In genomic region chr4:102593631-102594030, GRCm38 (mm10) we compare ENCODE assay signal across 18 mouse cellular contexts.
DNase-seq lines count a peak whose midpoint lies in the region; ATAC-seq and TF ChIP-seq lines count a peak whose summit lies in the region.
"Had no signal": no experiment of that assay in that cellular context is flagged by ENCODE, and none has a peak within 500 bp of the region (broad histone marks: within the 10 kb centered on the region; RNA-seq: fewer than 3 reads in every experiment).

No protein-coding gene starts in this region.

- H3K4me1 ChIP-seq in kidney, postnatal 0 days (replicated peaks; ENCODE audit: insufficient read depth, low read length), result peaks cover 7% of the 10 kb centered on the region; the same call in 1 of the 2 replicates
- peaks cover 53% of the 10 kb centered on the region for H3K4me1 ChIP-seq in midbrain, embryonic 14.5 days (ENCODE audit: control insufficient read depth, insufficient read depth, low read length)
- peaks cover 33% of the 10 kb centered on the region for H3K4me1 ChIP-seq in midbrain, embryonic 11.5 days (ENCODE audit: control insufficient read depth, insufficient read depth, low read length)

- H3K27me3 ChIP-seq in kidney, postnatal 0 days (ENCODE audit: insufficient read depth, low read length), result no peaks in the 10 kb centered on the region
- H3K27me3 ChIP-seq in midbrain, embryonic 14.5 days (ENCODE audit: control insufficient read depth, insufficient read depth, low read length), result no peaks in the 10 kb centered on the region
- H3K27me3 ChIP-seq in midbrain, embryonic 11.5 days (ENCODE audit: control insufficient read depth, insufficient read depth, low read length), result no peaks in the 10 kb centered on the region
- H3K27me3 ChIP-seq: heart, embryonic 15.5 days; liver, embryonic 15.5 days had no signal

- ATAC-seq in kidney, postnatal 0 days (replicated peaks; ENCODE audit: low FRiP score, low read depth), result no peak
- ATAC-seq in midbrain, embryonic 14.5 days (ENCODE audit: low FRiP score, low TSS enrichment), result no peak
- ATAC-seq in midbrain, embryonic 11.5 days (ENCODE audit: low FRiP score), result no peak
- no peak for ATAC-seq in megakaryocyte progenitor cell, adult 5-6 weeks (replicated peaks; ENCODE audit: poor library complexity)
- ATAC-seq: lung, postnatal 0 days had no signal

- no peak overlapping the region for H3K9ac ChIP-seq in kidney, postnatal 0 days (ENCODE audit: low read depth, low read length)
- no peak overlapping the region for H3K9ac ChIP-seq in midbrain, embryonic 14.5 days (replicated peaks; ENCODE audit: low read length)
- no peak overlapping the region for H3K9ac ChIP-seq in midbrain, embryonic 11.5 days (ENCODE audit: low read length)
- H3K9ac ChIP-seq: heart, embryonic 15.5 days; liver, embryonic 15.5 days had no signal

- H3K4me2 ChIP-seq in kidney, postnatal 0 days (ENCODE audit: low read length), result no peak overlapping the region
- peak overlapping the region; percentile 54; the same call in 1 of the 2 replicates for H3K4me2 ChIP-seq in midbrain, embryonic 14.5 days (ENCODE audit: low read length)
- no peak overlapping the region for H3K4me2 ChIP-seq in midbrain, embryonic 11.5 days
- H3K4me2 ChIP-seq: heart, embryonic 15.5 days; liver, embryonic 15.5 days had no signal

- no peak overlapping the region for H3K4me3 ChIP-seq in kidney, postnatal 0 days (replicated peaks; ENCODE audit: low read depth, low read length)
- no peak overlapping the region; the same call in 1 of the 2 replicates for H3K4me3 ChIP-seq in midbrain, embryonic 14.5 days (replicated peaks; ENCODE audit: low read depth, low read length)
- no peak overlapping the region for H3K4me3 ChIP-seq in midbrain, embryonic 11.5 days (ENCODE audit: low read depth, low read length)
- H3K4me3 ChIP-seq: embryonic facial prominence, embryonic 10.5 days; heart, embryonic 15.5 days; liver, embryonic 15.5 days had no signal

- DNase-seq in heart, adult 11 months, result peak; percentile 85
- DNase-seq in heart, postnatal 25 days (ENCODE audit: low spot score), result no peak
- DNase-seq in kidney, postnatal 0 days (ENCODE audit: low spot score), result no peak
- no peak for DNase-seq in kidney, adult 8-10 months
- no peak for DNase-seq in midbrain, embryonic 14.5 days
- no peak for DNase-seq in midbrain, embryonic 11.5 days (ENCODE audit: low spot score, missing footprints)
- DNase-seq in telencephalon, adult 2 months (ENCODE audit: low read depth, low spot score), result peak; percentile 46
- DNase-seq: adrenal gland, postnatal 25 days; cerebellum, adult 2 months; heart, adult 18-20 months; kidney, adult 11 months; spleen, adult 18-20 months; thymus, adult 2 months had no signal

- no peak for TF ChIP-seq CTCF in kidney, postnatal 0 days (IDR thresholded peaks at IDR 0.05; ENCODE audit: low read depth)

- peaks cover 3% of the 10 kb centered on the region; the same call in 1 of the 2 replicates for H3K36me3 ChIP-seq in kidney, postnatal 0 days (ENCODE audit: insufficient read depth, low read length)
- H3K36me3 ChIP-seq in midbrain, embryonic 14.5 days (ENCODE audit: control insufficient read depth, insufficient read depth, low read length), result peaks cover 25% of the 10 kb centered on the region
- H3K36me3 ChIP-seq in midbrain, embryonic 11.5 days (ENCODE audit: control insufficient read depth, insufficient read depth, low read length), result no peaks in the 10 kb centered on the region

- intact Hi-C loops in heart, postnatal 25 days (cut with DNase I), result loop anchor here (5.0 kb wide), 1 partner anchor 59 kb away; no protein-coding TSS in a partner anchor

- peak overlapping the region; percentile 2; the same call in 1 of the 2 replicates for H3K27ac ChIP-seq in kidney, postnatal 0 days
- H3K27ac ChIP-seq in midbrain, embryonic 14.5 days (replicated peaks; ENCODE audit: low read depth, low read length), result no peak overlapping the region
- no peak overlapping the region for H3K27ac ChIP-seq in midbrain, embryonic 11.5 days (ENCODE audit: low read depth, low read length)
- H3K27ac ChIP-seq: embryonic facial prominence, embryonic 10.5 days; heart, embryonic 15.5 days; liver, embryonic 15.5 days had no signal

- WGBS in kidney, postnatal 0 days, result 57% methylated on average over 4 of the region's 4 CpGs
- 65% methylated on average over 4 of the region's 4 CpGs for WGBS in midbrain, embryonic 14.5 days
- 65% methylated on average over 4 of the region's 4 CpGs for WGBS in midbrain, embryonic 11.5 days

- H3K9me3 ChIP-seq in kidney, postnatal 0 days (replicated peaks; ENCODE audit: low read length), result no peaks in the 10 kb centered on the region
- no peaks in the 10 kb centered on the region for H3K9me3 ChIP-seq in midbrain, embryonic 14.5 days (ENCODE audit: control insufficient read depth, low read length)
- H3K9me3 ChIP-seq in midbrain, embryonic 11.5 days (ENCODE audit: control insufficient read depth, low read length), result no peaks in the 10 kb centered on the region
- H3K9me3 ChIP-seq: embryonic facial prominence, embryonic 10.5 days; heart, embryonic 15.5 days; liver, embryonic 15.5 days had no signal

Comparison
In these comparisons a context has a peak if more than half of its experiments do, and no peak if none do; other contexts are left out.
1. DNase-seq: peak in heart, adult 11 months (single experiment) and telencephalon, adult 2 months (single experiment); none in heart, postnatal 25 days (single experiment), kidney, postnatal 0 days (single experiment), kidney, adult 8-10 months (0 of 2), midbrain, embryonic 14.5 days (single experiment) and midbrain, embryonic 11.5 days (single experiment).